Mouse (Mus musculus) embryonic facial prominence, embryonic 13.5 days (tissue): ENCODE results near the gene Cep164. TPM values are rescaled to one million over a fixed set of nuclear protein-coding genes. Genes with fewer than 3 reads are reported as not detected.
A peak's percentile ranks its signal among the peaks of the same experiment; 100 is the strongest.
"Not testable (repeated sequence)": the region's sequence is repeated elsewhere in the genome, so short reads cannot be mapped to it uniquely, and the experiment has no call there.

ENCODE experiments used
- ATAC-seq: fragments of 200-750 bp; cut with Nextera tagmentation; 2 replicates; pipeline ENCODE4 v1.8.0; 2017; ENCODE audit warnings: low read depth; ENCODE audit not compliant: insufficient number of reproducible peaks, insufficient read depth, low FRiP score, low TSS enrichment
- H3K27ac ChIP-seq: fragments of 300-500 bp; sonication (generic); 2 replicates; pipeline ENCODE4 v1.5.1; 2015; ENCODE audit warnings: moderate library complexity, mild to moderate bottlenecking, inconsistent platforms
- H3K27me3 ChIP-seq: fragments of 300-500 bp; sonication (generic); 2 replicates; pipeline ENCODE4 v1.6.1; 2015; ENCODE audit warnings: mild to moderate bottlenecking, inconsistent platforms
- H3K36me3 ChIP-seq: fragments of 300-500 bp; sonication (generic); 2 replicates; pipeline ENCODE4 v1.6.1; 2015; ENCODE audit warnings: mild to moderate bottlenecking, inconsistent platforms
- H3K4me1 ChIP-seq: fragments of 300-500 bp; sonication (generic); 2 replicates; pipeline ENCODE4 v1.6.1; 2015; ENCODE audit warnings: inconsistent platforms
- H3K4me2 ChIP-seq: fragments of 300-500 bp; sonication (generic); 2 replicates; pipeline ENCODE4 v1.6.1; 2015; ENCODE audit warnings: moderate library complexity, mild to moderate bottlenecking, inconsistent platforms
- H3K4me3 ChIP-seq: fragments of 300-500 bp; sonication (generic); 2 replicates; pipeline ENCODE4 v1.5.1; 2015; ENCODE audit warnings: mild to moderate bottlenecking, inconsistent platforms
- H3K9ac ChIP-seq: fragments of 300-500 bp; sonication (generic); 2 replicates; pipeline ENCODE4 v1.6.1; 2015; ENCODE audit warnings: mild to moderate bottlenecking, inconsistent platforms
- H3K9me3 ChIP-seq: fragments of 300-500 bp; sonication (generic); 2 replicates; pipeline ENCODE4 v1.6.1; 2016; ENCODE audit warnings: inconsistent platforms
- WGBS: fragments of 180-500 bp; shearing (Covaris S2); methylation state at CpG from one replicate; pipeline ENCODE4 v1.1.7; 2015; ENCODE audit warnings: mixed read lengths; 5-methylcytosine and 5-hydroxymethylcytosine counted together
- polyA plus RNA-seq: library from polyadenylated mRNA; unstranded; fragments of >200 nt; fragmentation: Nextera tagmentation; extraction: Ambion mirVana; gene quantifications from 2 replicates; pipeline ENCODE4 v1.2.1, GENCODE M21; 2015

The Cep164 gene
- polyA plus RNA-seq, 1 experiment from 2014 or later: 34.3 TPM

GRCm38 (mm10) chr9:45783249-45784069 lies 45.0 kb downstream of the Cep164 start:
- ATAC-seq: no peak
- H3K9ac ChIP-seq: no peak overlapping the region
- 80% methylated on average over 12 of the region's 12 CpGs for WGBS

GRCm38 (mm10) chr9:45779201-45779600 lies 49.3 kb downstream of the Cep164 start:
- Histone ChIP-seq H3K9ac (peak overlapping the region; percentile 46; the same call in 1 of the 2 replicates), H3K4me2 (no peak overlapping the region), H3K27me3 (no peaks in the 10 kb centered on the region), H3K27ac (no peak overlapping the region), H3K36me3 (peaks cover 61% of the 10 kb centered on the region), H3K4me3 (no peak overlapping the region), H3K9me3 (no peaks in the 10 kb centered on the region), H3K4me1 (no peaks in the 10 kb centered on the region)
- 60% methylated on average over 6 of the region's 6 CpGs for WGBS
- ATAC-seq: no peak

More at GRCm38 (mm10) chr9:45783249-45784069, 45.0 kb downstream of the Cep164 start:
- Histone ChIP-seq H3K27ac (no peak overlapping the region), H3K4me3 (no peak overlapping the region), H3K27me3 (no peaks in the 10 kb centered on the region), H3K9me3 (no peaks in the 10 kb centered on the region), H3K36me3 (peaks cover 47% of the 10 kb centered on the region), H3K4me1 (0 out of 2 replicates have a peak, but pooled peaks cover 6% of the 10 kb centered on the region), H3K4me2 (no peak overlapping the region)

GRCm38 (mm10) chr9:45776176-45776575 lies 52.3 kb downstream of the Cep164 start:
- H3K4me3 ChIP-seq, H3K9me3 ChIP-seq, H3K27me3 ChIP-seq, H3K4me2 ChIP-seq, H3K4me1 ChIP-seq, H3K9ac ChIP-seq, ATAC-seq, H3K27ac ChIP-seq: not testable (repeated sequence)
- WGBS: 78% methylated on average over 3 of the region's 3 CpGs
- H3K36me3 ChIP-seq: peaks cover 82% of the 10 kb centered on the region

- Histone ChIP-seq H3K27me3 (no peaks in the 10 kb centered on the region), H3K4me1 (no peaks in the 10 kb centered on the region), H3K36me3 (peaks cover 88% of the 10 kb centered on the region), H3K27ac (no peak overlapping the region), H3K9me3 (no peaks in the 10 kb centered on the region), H3K9ac (no peak overlapping the region), H3K4me3 (no peak overlapping the region), H3K4me2 (no peak overlapping the region)
- no peak for ATAC-seq
- 75% methylated on average over 6 of the region's 6 CpGs for WGBS
These were observed 54.4 kb downstream of the Cep164 start for GRCm38 (mm10) chr9:45774088-45774487.

DNA sequence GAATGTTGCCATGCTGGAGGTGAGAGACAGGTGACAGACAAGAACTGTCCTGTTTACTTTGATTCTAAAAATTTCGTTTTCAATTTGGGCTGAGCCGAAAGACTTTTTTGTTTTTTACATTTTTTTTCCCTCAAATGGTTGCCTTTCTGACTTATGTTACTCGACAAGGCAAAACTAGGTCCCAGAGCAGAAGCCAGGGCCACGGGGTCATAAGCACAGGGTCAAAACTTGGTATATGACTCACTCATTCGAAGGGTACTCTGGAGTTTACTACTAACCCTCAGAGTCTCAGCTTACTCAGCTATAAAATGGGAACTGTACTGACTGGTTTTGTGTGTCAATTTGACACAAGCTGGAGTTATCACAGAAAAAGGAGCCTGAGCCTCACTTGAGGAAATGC lies 58.9 kb downstream of the Cep164 start:
- H3K9me3 ChIP-seq: no peaks in the 10 kb centered on the region
- H3K27ac ChIP-seq: no peak overlapping the region
- no peak overlapping the region for H3K9ac ChIP-seq
- peaks cover 5% of the 10 kb centered on the region; the same call in 1 of the 2 replicates for H3K4me1 ChIP-seq
- H3K27me3 ChIP-seq: no peaks in the 10 kb centered on the region
- no peak overlapping the region for H3K4me2 ChIP-seq
- no peak overlapping the region for H3K4me3 ChIP-seq
- ATAC-seq: no peak
- WGBS: 89% methylated on average over 5 of the region's 5 CpGs
- peaks cover 63% of the 10 kb centered on the region for H3K36me3 ChIP-seq

GRCm38 (mm10) chr9:45768421-45768820 lies 60.1 kb downstream of the Cep164 start:
- Histone ChIP-seq H3K36me3 (peaks cover 51% of the 10 kb centered on the region), H3K27me3 (no peaks in the 10 kb centered on the region)
- WGBS: 79% methylated on average over 18 of the region's 18 CpGs

GRCm38 (mm10) chr9:45767155-45767554 lies 61.3 kb downstream of the Cep164 start:
- H3K27ac ChIP-seq: no peak overlapping the region
- no peak for ATAC-seq
- no peak overlapping the region for H3K4me2 ChIP-seq
- H3K27me3 ChIP-seq: no peaks in the 10 kb centered on the region
- H3K4me3 ChIP-seq: no peak overlapping the region
- no peak overlapping the region for H3K9ac ChIP-seq
- WGBS: 91% methylated on average over 8 of the region's 8 CpGs
- H3K9me3 ChIP-seq: peaks cover 7% of the 10 kb centered on the region; the same call in 1 of the 2 replicates
- H3K36me3 ChIP-seq: peaks cover 42% of the 10 kb centered on the region
- H3K4me1 ChIP-seq: peaks cover 5% of the 10 kb centered on the region; the same call in 1 of the 2 replicates

More at GRCm38 (mm10) chr9:45768421-45768820, 60.1 kb downstream of the Cep164 start:
- Histone ChIP-seq H3K4me2 (no peak overlapping the region), H3K4me3 (no peak overlapping the region), H3K4me1 (peaks cover 5% of the 10 kb centered on the region; the same call in 1 of the 2 replicates), H3K9ac (no peak overlapping the region), H3K27ac (no peak overlapping the region), H3K9me3 (no peaks in the 10 kb centered on the region)
- ATAC-seq: no peak

- peaks cover 8% of the 10 kb centered on the region; the same call in 1 of the 2 replicates for H3K9me3 ChIP-seq
- no peak overlapping the region for H3K9ac ChIP-seq
- H3K27ac ChIP-seq: no peak overlapping the region
- WGBS: 57% methylated on average over 6 of the region's 6 CpGs
- peaks cover 32% of the 10 kb centered on the region for H3K36me3 ChIP-seq
- ATAC-seq: no peak
- no peak overlapping the region for H3K4me3 ChIP-seq
- peaks cover 5% of the 10 kb centered on the region; the same call in 1 of the 2 replicates for H3K4me1 ChIP-seq
- no peak overlapping the region for H3K4me2 ChIP-seq
- no peaks in the 10 kb centered on the region for H3K27me3 ChIP-seq
These were observed 62.3 kb downstream of the Cep164 start for GRCm38 (mm10) chr9:45766195-45766594.

GRCm38 (mm10) chr9:45754452-45755091 lies 73.9 kb downstream of the Cep164 start:
- Histone ChIP-seq H3K4me1 (no peaks in the 10 kb centered on the region), H3K9me3 (no peaks in the 10 kb centered on the region), H3K9ac (no peak overlapping the region), H3K27ac (no peak overlapping the region), H3K4me3 (no peak overlapping the region), H3K27me3 (peaks cover 5% of the 10 kb centered on the region; the same call in 1 of the 2 replicates), H3K4me2 (no peak overlapping the region), H3K36me3 (no peaks in the 10 kb centered on the region)
- no peak for ATAC-seq
- WGBS: 35% methylated on average over 8 of the region's 8 CpGs

GRCm38 (mm10) chr9:45749917-45750316 lies 78.6 kb downstream of the Cep164 start:
- 90% methylated on average over 4 of the region's 4 CpGs for WGBS
- Histone ChIP-seq H3K27me3 (no peaks in the 10 kb centered on the region), H3K4me1 (no peaks in the 10 kb centered on the region), H3K4me2 (no peak overlapping the region), H3K9me3 (no peaks in the 10 kb centered on the region), H3K9ac (no peak overlapping the region), H3K36me3 (no peaks in the 10 kb centered on the region), H3K4me3 (no peak overlapping the region), H3K27ac (no peak overlapping the region)
- ATAC-seq: no peak

GRCm38 (mm10) chr9:45745451-45745850 lies 83.0 kb downstream of the Cep164 start:
- Histone ChIP-seq H3K9ac (no peak overlapping the region), H3K36me3 (no peaks in the 10 kb centered on the region), H3K4me1 (no peaks in the 10 kb centered on the region), H3K27ac (no peak overlapping the region), H3K27me3 (peaks cover 15% of the 10 kb centered on the region), H3K4me2 (no peak overlapping the region), H3K4me3 (no peak overlapping the region), H3K9me3 (no peaks in the 10 kb centered on the region)
- no peak for ATAC-seq
- WGBS: 45% methylated on average over 7 of the region's 7 CpGs

- no peak overlapping the region for H3K4me3 ChIP-seq
- H3K36me3 ChIP-seq: no peaks in the 10 kb centered on the region
- no peak overlapping the region for H3K9ac ChIP-seq
- WGBS: 76% methylated on average over 2 of the region's 2 CpGs
- H3K27ac ChIP-seq: no peak overlapping the region
- peaks cover 13% of the 10 kb centered on the region for H3K4me1 ChIP-seq
- ATAC-seq: no peak
- H3K4me2 ChIP-seq: no peak overlapping the region
- H3K9me3 ChIP-seq: no peaks in the 10 kb centered on the region
- H3K27me3 ChIP-seq: peaks cover 15% of the 10 kb centered on the region
These were observed 87.9 kb downstream of the Cep164 start for GRCm38 (mm10) chr9:45740584-45740980.
